Mouse (Mus musculus) cerebral cortex, adult 2 months (tissue): ENCODE measurements around the gene 2210016L21Rik.

Experiments used
- WGBS: fragments of 180-500 bp; shearing (Covaris S2); methylation state at CpG from one replicate; pipeline ENCODE4 v1.1.7; 2018; 5-methylcytosine and 5-hydroxymethylcytosine counted together

The 2210016L21Rik gene

DNA sequence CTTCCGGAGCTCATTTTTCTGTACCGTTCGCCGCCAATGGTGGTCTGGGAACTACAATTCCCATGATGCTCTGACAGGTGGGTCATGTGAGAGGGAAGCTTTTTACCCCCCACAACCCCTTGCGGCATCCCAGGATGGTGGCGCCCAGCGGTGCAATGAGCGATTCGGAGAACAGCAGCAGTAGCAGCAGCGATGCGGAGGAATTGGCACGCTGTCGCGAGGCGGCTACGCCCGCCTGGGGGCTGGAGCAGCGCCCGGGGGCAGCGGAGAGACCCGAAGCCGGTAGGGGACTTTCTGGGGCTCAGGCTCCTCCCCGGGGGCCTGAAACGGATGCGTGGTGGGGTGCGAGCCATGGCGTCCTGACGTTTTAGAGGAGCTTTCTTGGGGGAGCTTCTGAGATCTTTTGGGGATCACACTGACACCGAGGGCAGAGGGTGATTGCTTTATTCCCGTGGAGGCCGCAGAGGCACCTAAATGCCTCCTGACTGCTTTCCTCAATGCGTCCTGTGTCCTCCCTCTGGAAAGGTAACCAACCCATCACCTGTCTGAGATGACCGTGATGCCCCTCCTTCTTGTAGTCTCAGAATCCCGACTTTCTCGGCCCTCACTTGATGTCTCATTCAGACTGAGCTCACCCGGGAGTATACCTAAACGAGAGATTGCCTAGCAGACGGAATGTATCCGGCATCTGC, at the start of gene 2210016L21Rik:
Gene 2210016L21Rik, plus strand, starts transcription at position 85 of the 692 bp plus-strand sequence.
- WGBS: 1% methylated on average over 39 of the region's 39 CpGs

- 89% methylated on average over 4 of the region's 4 CpGs for WGBS
Measured at GRCm38 (mm10) chr5:114895542-114895941, 46.4 kb upstream of the 2210016L21Rik start.

DNA sequence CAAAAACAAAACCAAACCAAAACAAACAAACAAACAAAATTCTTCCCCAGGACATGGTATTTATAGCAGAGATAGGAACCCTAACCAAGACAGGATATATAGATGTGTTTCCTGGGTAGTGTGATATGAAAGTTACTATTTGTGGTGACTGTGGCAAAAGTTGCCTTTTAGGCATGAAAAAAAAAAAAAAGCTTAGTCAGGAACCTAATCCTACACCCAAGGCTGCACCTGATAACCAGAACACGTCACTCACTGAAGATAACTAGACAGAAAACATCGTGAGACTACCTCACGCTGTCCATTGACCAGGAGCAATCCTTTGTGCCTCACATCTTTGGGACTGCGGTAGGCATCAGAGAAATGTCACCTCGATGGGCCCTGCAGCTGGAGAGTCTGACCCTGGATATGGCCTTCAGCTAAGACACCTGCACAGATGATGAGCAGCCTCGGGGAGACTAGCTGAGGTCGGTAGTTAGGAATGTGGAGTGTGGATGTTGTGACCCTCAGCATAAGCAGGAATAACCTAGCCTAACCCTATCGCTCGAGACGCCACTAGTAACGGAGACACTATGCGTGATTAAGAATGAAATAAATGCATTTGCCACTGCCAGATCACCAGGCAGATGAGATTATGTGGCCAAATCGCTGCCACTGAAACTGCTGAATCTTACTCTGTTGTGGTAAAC, 45.1 kb upstream of the 2210016L21Rik start, which contains the start of gene Oasl2:
Gene Oasl2, plus strand, starts transcription at position 249 of the 686 bp plus-strand sequence.
- 73% methylated on average over 13 of the region's 13 CpGs for WGBS

GRCm38 (mm10) chr5:114897374-114897793, 44.6 kb upstream of the 2210016L21Rik start:
- WGBS: 27% methylated on average over 7 of the region's 7 CpGs

DNA sequence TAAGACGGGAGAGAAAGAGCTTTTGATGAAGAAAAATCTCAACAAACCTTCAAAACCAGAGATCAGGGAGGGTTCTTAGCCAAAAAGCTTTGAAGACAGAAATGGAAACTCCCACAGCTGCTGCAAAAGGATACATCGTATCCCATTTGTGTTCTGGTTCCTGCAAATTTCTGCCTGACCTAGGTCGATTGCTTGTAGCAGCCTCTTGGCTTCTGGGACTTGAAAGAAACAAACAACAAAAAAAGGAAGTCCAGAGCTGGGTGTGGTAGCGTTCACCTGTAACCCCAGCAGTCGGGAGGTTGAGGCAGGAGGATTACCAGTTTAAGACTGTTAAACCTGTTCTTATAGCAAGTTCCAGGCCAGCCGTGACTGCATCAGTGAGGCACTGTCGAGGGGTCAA, 43.1 kb upstream of the 2210016L21Rik start:
- WGBS: 80% methylated on average over 7 of the region's 7 CpGs

GRCm38 (mm10) chr5:114902413-114902812, 39.5 kb upstream of the 2210016L21Rik start:
- WGBS: 76% methylated on average over 1 of the region's 1 CpGs

- WGBS: 62% methylated on average over 13 of the region's 13 CpGs
Measured at GRCm38 (mm10) chr5:114908598-114909305, 33.2 kb upstream of the 2210016L21Rik start.

GRCm38 (mm10) chr5:114913686-114914085, 28.3 kb upstream of the 2210016L21Rik start:
- WGBS: 75% methylated on average over 4 of the region's 4 CpGs

GRCm38 (mm10) chr5:114914855-114915254, 27.1 kb upstream of the 2210016L21Rik start:
- WGBS: 57% methylated on average over 8 of the region's 8 CpGs

DNA sequence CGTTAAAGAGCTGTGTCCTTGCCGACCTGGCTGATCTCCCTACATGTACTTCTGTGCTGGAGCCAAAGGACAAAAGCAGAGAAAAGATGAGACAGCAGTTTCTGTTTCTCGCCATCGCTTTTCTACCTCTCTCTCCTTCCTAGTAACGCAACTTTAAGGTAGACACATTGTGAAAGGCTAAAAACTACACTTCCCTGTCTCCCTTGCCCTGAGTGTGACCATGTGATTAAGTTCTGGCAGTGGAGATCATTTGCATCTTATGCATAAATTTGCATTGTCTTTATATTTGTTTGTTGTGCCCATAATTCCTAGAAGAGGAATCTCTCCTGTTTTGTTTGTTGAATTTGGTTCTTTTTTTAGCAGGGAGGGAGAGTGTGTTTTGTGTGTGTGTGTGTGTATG, 26.1 kb upstream of the 2210016L21Rik start:
- WGBS: 72% methylated on average over 5 of the region's 5 CpGs

DNA sequence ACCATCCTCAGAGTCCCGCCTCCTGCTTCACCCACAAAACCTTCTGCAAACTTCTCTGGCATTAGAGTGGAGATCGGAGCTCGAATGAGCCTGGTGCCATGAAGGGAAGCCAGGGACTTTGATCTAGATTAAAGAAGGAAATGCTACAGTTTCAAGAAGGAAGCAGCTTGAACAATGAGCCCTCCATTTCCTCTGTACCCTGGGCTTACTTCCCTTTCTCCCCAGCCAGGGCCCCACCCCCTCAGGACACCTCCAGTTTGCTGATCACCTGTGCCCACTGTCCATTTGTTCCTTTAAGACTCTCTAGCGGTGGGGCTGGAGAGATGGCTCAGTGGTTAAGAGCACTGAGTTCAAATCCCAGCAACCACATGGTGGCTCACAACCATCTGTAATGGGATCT, 25.2 kb upstream of the 2210016L21Rik start:
- 76% methylated on average over 4 of the region's 4 CpGs for WGBS

- WGBS: 94% methylated on average over 5 of the region's 5 CpGs
Measured at GRCm38 (mm10) chr5:114917357-114917756, 24.6 kb upstream of the 2210016L21Rik start.

DNA sequence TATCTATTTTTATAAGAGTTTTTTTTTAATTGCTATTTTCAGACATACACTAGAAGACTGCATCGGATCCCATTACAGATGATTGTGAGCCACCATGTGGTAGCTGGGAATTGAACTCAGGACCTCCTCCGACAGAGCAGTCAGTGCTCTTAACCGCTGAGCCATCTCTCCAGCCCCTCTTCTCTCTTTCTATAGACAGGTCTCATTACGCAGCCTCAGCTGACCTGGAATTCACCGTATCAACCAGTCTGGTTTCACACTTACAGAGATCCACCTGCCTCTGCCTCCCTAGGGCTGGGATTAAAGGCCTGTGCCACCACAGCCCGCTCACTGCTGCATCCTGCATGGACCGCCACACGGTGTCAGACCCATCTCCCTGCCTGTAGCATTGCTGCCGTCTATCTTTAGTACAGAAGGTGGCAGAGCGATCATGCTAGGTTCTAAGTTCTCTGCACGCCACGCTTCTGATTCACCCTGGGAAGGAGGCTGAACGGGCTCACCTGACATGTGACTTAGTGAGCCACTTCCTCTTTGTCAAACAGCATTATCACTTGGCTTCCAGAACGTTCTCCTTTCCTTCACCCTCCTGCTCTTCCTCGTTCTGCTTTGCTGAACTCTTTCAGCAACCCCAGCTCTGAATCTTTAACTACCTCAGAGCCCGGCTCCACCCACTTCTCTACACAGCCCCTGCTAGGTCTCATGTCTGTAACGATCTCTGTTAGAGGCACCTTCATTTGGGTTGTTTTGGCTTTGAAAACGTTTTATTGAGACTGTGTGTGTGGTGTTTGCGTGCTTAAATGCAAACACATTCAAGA, 20.2 kb upstream of the 2210016L21Rik start:
- WGBS: 70% methylated on average over 19 of the region's 19 CpGs

DNA sequence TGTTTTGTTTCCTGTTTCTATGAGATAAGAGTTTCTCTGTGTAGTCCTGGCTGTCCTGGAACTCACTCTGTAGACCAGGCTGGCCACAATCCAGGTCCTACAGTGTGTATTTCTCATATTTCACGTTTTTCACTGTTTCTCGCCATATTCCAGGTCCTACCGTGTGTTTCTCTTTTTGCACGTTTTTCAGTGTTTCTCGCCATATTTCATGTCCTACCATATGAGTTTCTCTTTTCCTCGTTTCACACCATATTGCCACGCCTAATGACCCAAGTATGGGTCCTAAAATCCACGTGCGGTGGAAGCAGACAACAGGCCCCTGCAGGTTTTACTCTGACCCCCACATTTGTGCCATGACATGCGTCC, 19.6 kb upstream of the 2210016L21Rik start:
- WGBS: 63% methylated on average over 10 of the region's 10 CpGs

DNA sequence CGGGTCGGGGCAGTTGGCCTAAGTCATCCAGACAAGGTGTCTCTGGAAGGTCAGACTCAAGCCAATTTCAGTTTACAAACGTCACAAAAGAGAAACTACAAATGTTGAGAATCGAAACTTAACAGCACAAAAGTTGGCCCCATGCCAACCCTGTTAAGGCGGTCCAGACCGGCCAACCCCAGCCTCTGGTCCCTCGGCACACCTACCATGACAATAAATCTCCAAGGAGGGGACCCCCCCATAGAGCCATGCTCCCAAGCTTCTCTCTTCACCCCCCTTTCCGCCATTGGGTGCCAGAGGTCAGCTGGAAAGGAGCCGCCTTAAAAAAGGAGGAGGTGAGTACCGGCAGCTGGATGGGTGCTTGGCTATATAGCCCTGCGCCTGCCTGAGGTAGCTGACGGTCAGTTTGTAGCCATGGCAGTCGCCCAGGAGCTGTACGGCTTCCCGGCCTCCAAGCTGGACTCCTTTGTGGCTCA, 18.9 kb upstream of the 2210016L21Rik start, which contains the start of gene Oasl1:
Gene Oasl1, plus strand, starts transcription at position 243 of the 476 bp plus-strand sequence.
- 27% methylated on average over 15 of the region's 15 CpGs for WGBS

- WGBS: 71% methylated on average over 1 of the region's 1 CpGs
Measured at GRCm38 (mm10) chr5:114926153-114926684, 15.7 kb upstream of the 2210016L21Rik start.

- 92% methylated on average over 9 of the region's 9 CpGs for WGBS
Measured at GRCm38 (mm10) chr5:114926753-114927152, 15.2 kb upstream of the 2210016L21Rik start.

DNA sequence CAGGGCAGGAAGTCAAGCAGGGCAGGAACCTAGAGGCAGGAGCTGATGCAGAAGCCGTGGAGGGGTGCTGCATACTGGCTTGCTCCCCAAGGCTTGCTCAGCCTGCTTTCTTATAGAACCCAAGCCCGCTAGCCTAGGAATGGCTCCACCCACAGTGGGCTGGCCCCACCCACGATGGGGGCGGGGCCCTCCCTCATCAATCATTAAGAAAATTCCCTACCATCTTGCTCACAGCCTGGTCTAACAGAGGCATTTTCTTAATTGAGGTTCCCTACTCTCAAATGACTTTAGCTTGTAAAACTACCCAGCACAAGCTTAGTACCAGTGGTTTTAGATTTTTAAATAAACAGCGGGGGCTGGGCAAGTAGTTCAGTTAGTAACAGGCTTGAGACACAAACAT, 10.3 kb upstream of the 2210016L21Rik start:
- 57% methylated on average over 5 of the region's 5 CpGs for WGBS

GRCm38 (mm10) chr5:114933206-114933605, 8.8 kb upstream of the 2210016L21Rik start:
- 87% methylated on average over 8 of the region's 8 CpGs for WGBS

- 45% methylated on average over 3 of the region's 3 CpGs for WGBS
Measured at GRCm38 (mm10) chr5:114935838-114936237, 6.1 kb upstream of the 2210016L21Rik start.

DNA sequence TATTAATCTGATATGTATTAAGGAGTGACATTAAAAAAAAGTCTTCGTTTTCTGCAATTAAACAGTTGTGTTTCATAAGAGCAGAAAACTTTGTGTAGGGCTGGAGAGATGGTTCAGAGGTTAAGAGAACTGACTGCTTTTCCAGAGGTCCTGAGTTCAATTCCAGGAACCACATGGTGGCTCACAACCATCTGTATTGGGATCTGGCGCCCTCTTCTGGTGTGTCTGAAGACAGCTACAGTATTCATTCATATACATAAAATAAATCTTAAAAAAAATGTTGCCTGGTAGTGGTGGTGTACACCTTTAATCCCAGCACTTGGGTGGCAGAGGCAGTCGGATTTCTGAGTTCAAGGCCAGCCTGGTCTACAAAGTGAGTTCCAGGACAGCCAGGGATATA, 820 bp upstream of the 2210016L21Rik start:
- WGBS: 61% methylated on average over 3 of the region's 3 CpGs
